Mouse (Mus musculus) cerebellum, postnatal 36 days (tissue): ENCODE measurements at regions not wholly inside any gene's neighbourhood (a gene's known extent, or its start where the extent isn't known, plus 50 kb on each side); places are given as distances from the start of the nearest gene placed in this dataset.

ENCODE experiments used
- DNase-seq, 2 experiments: peaks; one replicate each; pipeline ENCODE4 v3.0.0; 2021 to 2022; ENCODE audit warnings: mixed read lengths in 2 of 2

GRCm38 (mm10) chr19:27563592-27563991 lies 134.0 kb upstream of the Pum3 start:
- DNase-seq, result no peak

- no peak for DNase-seq
Measured at GRCm38 (mm10) chr19:27558199-27558598, 128.6 kb upstream of the Pum3 start.

GRCm38 (mm10) chr19:27556697-27557096 lies 127.1 kb upstream of the Pum3 start:
- DNase-seq, result no peak

GRCm38 (mm10) chr19:27554841-27555240 lies 125.2 kb upstream of the Pum3 start:
- no peak for DNase-seq

GRCm38 (mm10) chr19:27553266-27553665 lies 123.6 kb upstream of the Pum3 start:
- no peak for DNase-seq

GRCm38 (mm10) chr19:27537746-27538145 lies 108.1 kb upstream of the Pum3 start:
- DNase-seq, result no peak

- no peak for DNase-seq
Measured at GRCm38 (mm10) chr19:27537066-27537465, 107.4 kb upstream of the Pum3 start.

GRCm38 (mm10) chr19:27527940-27528558 lies 98.4 kb upstream of the Pum3 start:
- DNase-seq, result no peak

GRCm38 (mm10) chr19:27519326-27520061 lies 89.9 kb upstream of the Pum3 start:
- DNase-seq, result no peak

- no peak for DNase-seq
Measured at GRCm38 (mm10) chr19:27514267-27514666, 84.6 kb upstream of the Pum3 start.

GRCm38 (mm10) chr19:27513535-27513934 lies 83.9 kb upstream of the Pum3 start:
- DNase-seq, result no peak

- no peak for DNase-seq
Measured at GRCm38 (mm10) chr19:27511340-27511739, 81.7 kb upstream of the Pum3 start.

- peak; percentile 63 to 67 for DNase-seq
Measured at GRCm38 (mm10) chr19:27509956-27510639, 80.5 kb upstream of the Pum3 start.

- DNase-seq, result no peak
Measured at GRCm38 (mm10) chr19:27498278-27498677, 68.7 kb upstream of the Pum3 start.

GRCm38 (mm10) chr19:27492468-27492867 lies 62.8 kb upstream of the Pum3 start:
- no peak for DNase-seq

GRCm38 (mm10) chr19:27491873-27492272 lies 62.2 kb upstream of the Pum3 start:
- DNase-seq, result no peak

- no peak for DNase-seq
Measured at GRCm38 (mm10) chr19:27489053-27489452, 59.4 kb upstream of the Pum3 start.
